Mouse (Mus musculus): ENCODE data around the gene Papln.

GRCm38 (mm10) chr12:83789781-83790140 is 26.3 kb downstream of the Papln start:
- no peak for TF ChIP-seq TCF12 (IDR thresholded peaks at IDR 0.05; ENCODE audit: low read depth, low read length)
- TF ChIP-seq CTCF (IDR thresholded peaks at IDR 0.05 in 2 of 3, conservative IDR thresholded peaks at IDR 0.05 in 1 of 3; ENCODE audit: control insufficient read depth in 1 of 3, insufficient read depth in 1 of 3, low read depth in 2 of 3, low read length in 3 of 3, poor library complexity in 1 of 3, severe bottlenecking in 1 of 3) = no peak
- TF ChIP-seq USF1 (IDR thresholded peaks at IDR 0.05; ENCODE audit: low read depth, low read length) = no peak
- no peak for TF ChIP-seq MAX (IDR thresholded peaks at IDR 0.05; ENCODE audit: low read length)
- TF ChIP-seq CHD2 (IDR thresholded peaks at IDR 0.05; ENCODE audit: low read length) = no peak
- no peak for TF ChIP-seq MAZ (IDR thresholded peaks at IDR 0.05; ENCODE audit: low read depth, low read length)
- no peak for TF ChIP-seq POLR2A (IDR thresholded peaks at IDR 0.05; ENCODE audit: control insufficient read depth in 1 of 2, insufficient read depth in 1 of 2, low read depth in 1 of 2, low read length in 2 of 2, poor library complexity in 1 of 2)
- TF ChIP-seq RCOR1 (IDR thresholded peaks at IDR 0.05; ENCODE audit: low read depth, low read length) = no peak
- no peak for TF ChIP-seq GATA1 (IDR thresholded peaks at IDR 0.05; ENCODE audit: low read depth, low read length)

Data from MEL (cell line).